Mouse (Mus musculus) gastrocnemius, postnatal 36 days (tissue): ENCODE results near the gene Slc29a1. TPM values are rescaled to one million over a fixed set of nuclear protein-coding genes. Genes with fewer than 3 reads are reported as not detected.
"Not testable (repeated sequence)": the region's sequence is repeated elsewhere in the genome, so short reads cannot be mapped to it uniquely, and the experiment has no call there.

ENCODE experiments used
- DNase-seq, 2 experiments: peaks; one replicate each; pipeline ENCODE4 v3.0.0; 2022
- intact Hi-C: fragments of 180-260 bp; cut with DNase I; formaldehyde crosslinking; loops from one replicate; pipeline ENCODE4 v1.15.1; 2025
- long read RNA-seq, 2 experiments: library from polyadenylated mRNA; stranded (forward); transcript quantifications; one replicate each; pipeline ENCODE4 v2.0.0; 2021
- total RNA-seq, 2 experiments: library from RNA; stranded (reverse); gene quantifications; 2 replicates each; pipeline ENCODE4 v1.2.3; 2021

Slc29a1 gene
- total RNA-seq, result 10 to 100 TPM; 30.3 to 35.8 TPM
- long read RNA-seq, experiment 1, partial matches to known transcripts, result 5 of 46 reads
- long read RNA-seq, experiment 1, other reads (novel, unspliced or antisense), result 31 of 46 reads
- long read RNA-seq, experiment 2, transcript Slc29a1-204 (12 exons, 2,216 nt), result major isoform, 8 of 57 reads
- long read RNA-seq, experiment 2, partial matches to known transcripts, result 14 of 57 reads
- long read RNA-seq, experiment 2, other reads (novel, unspliced or antisense), result 30 of 57 reads

- peak; percentile 71 to 72 for DNase-seq
- intact Hi-C loops, result no loop called here
Measured at GRCm38 (mm10) chr17:45599446-45600242, at the start of gene Slc29a1. Gene Slc29a1 (minus strand): TSS chr17:45599606.

GRCm38 (mm10) chr17:45644185-45644584 is 44.8 kb upstream of the Slc29a1 start:
- no peak for DNase-seq
- intact Hi-C loops, result loop anchor here (5.0 kb wide), 1 partner anchor 127 kb away; no protein-coding TSS in a partner anchor

- peak; percentile 43 to 59 for DNase-seq
- intact Hi-C loops, result loop anchor here (2.0 to 5.0 kb wide), 2 partner anchors 60 to 125 kb away; no protein-coding TSS in a partner anchor
Measured at GRCm38 (mm10) chr17:45642701-45643100, 43.3 kb upstream of the Slc29a1 start.

- intact Hi-C loops, result loop anchor here (2.0 to 5.0 kb wide), 2 partner anchors 59 to 125 kb away; no protein-coding TSS in a partner anchor
Measured at GRCm38 (mm10) chr17:45641981-45642380, 42.6 kb upstream of the Slc29a1 start.

GRCm38 (mm10) chr17:45638596-45639295 is 39.3 kb upstream of the Slc29a1 start:
- no peak for DNase-seq
- intact Hi-C loops, result no loop called here

More at GRCm38 (mm10) chr17:45641981-45642380, 42.6 kb upstream of the Slc29a1 start:
- DNase-seq, result no peak

GRCm38 (mm10) chr17:45634033-45634432 is 34.6 kb upstream of the Slc29a1 start:
- no peak for DNase-seq
- intact Hi-C loops, result no loop called here

GRCm38 (mm10) chr17:45631940-45632339 is 32.5 kb upstream of the Slc29a1 start:
- DNase-seq, result no peak
- intact Hi-C loops, result no loop called here

- intact Hi-C loops, result no loop called here
- DNase-seq, result no peak
Measured at GRCm38 (mm10) chr17:45630992-45631391, 31.6 kb upstream of the Slc29a1 start.

GRCm38 (mm10) chr17:45629861-45630694 is 30.7 kb upstream of the Slc29a1 start:
- DNase-seq, result peak; percentile 54 to 57
- intact Hi-C loops, result loop anchor here (1.0 kb wide), 1 partner anchor 45 kb away; no protein-coding TSS in a partner anchor

- no peak for DNase-seq
- intact Hi-C loops, result loop anchor here (1.0 kb wide), 1 partner anchor 44 kb away; no protein-coding TSS in a partner anchor
Measured at GRCm38 (mm10) chr17:45628885-45629855, 29.8 kb upstream of the Slc29a1 start.

GRCm38 (mm10) chr17:45628160-45628559 is 28.8 kb upstream of the Slc29a1 start:
- intact Hi-C loops, result no loop called here

GRCm38 (mm10) chr17:45626577-45627134 is 27.2 kb upstream of the Slc29a1 start:
- DNase-seq, result peak in 1 of 2 experiments; percentile 68
- intact Hi-C loops, result no loop called here

More at GRCm38 (mm10) chr17:45628160-45628559, 28.8 kb upstream of the Slc29a1 start:
- DNase-seq, result no peak

GRCm38 (mm10) chr17:45623425-45623824 is 24.0 kb upstream of the Slc29a1 start:
- intact Hi-C loops, DNase-seq: not testable (repeated sequence)

- no peak for DNase-seq
Measured at GRCm38 (mm10) chr17:45619386-45620256, 20.2 kb upstream of the Slc29a1 start.

GRCm38 (mm10) chr17:45618941-45619385 is 19.6 kb upstream of the Slc29a1 start:
- intact Hi-C loops, result no loop called here
- DNase-seq, result peak in 1 of 2 experiments; percentile 39

More at GRCm38 (mm10) chr17:45619386-45620256, 20.2 kb upstream of the Slc29a1 start:
- intact Hi-C loops, result no loop called here

- intact Hi-C loops, result no loop called here
- DNase-seq, result no peak
Measured at GRCm38 (mm10) chr17:45617655-45618054, 18.2 kb upstream of the Slc29a1 start.

- intact Hi-C loops, result no loop called here
Measured at GRCm38 (mm10) chr17:45616679-45617078, 17.3 kb upstream of the Slc29a1 start.

More at GRCm38 (mm10) chr17:45616679-45617078, 17.3 kb upstream of the Slc29a1 start:
- DNase-seq, result no peak
